Mouse (Mus musculus) embryonic facial prominence, embryonic 10.5 days (tissue): ENCODE measurements around the gene Nup85. TPM values are rescaled to one million over a fixed set of nuclear protein-coding genes. Genes with fewer than 3 reads are reported as not detected.

Source experiments
- DNase-seq: peaks from one replicate; pipeline ENCODE4 v3.0.0-alpha.2; 2017; ENCODE audit warnings: low spot score
- H3K27ac ChIP-seq: fragments of 300-500 bp; sonication (generic); replicated peaks from 2 replicates; pipeline ENCODE4 v1.5.1; 2016; ENCODE audit warnings: mild to moderate bottlenecking
- H3K27me3 ChIP-seq: fragments of 300-500 bp; sonication (generic); replicated peaks from 2 replicates; pipeline ENCODE4 v1.6.1; 2016; ENCODE audit warnings: low read depth, mild to moderate bottlenecking; ENCODE audit not compliant: poor library complexity, severe bottlenecking
- H3K36me3 ChIP-seq: fragments of 300-500 bp; sonication (generic); replicated peaks from 2 replicates; pipeline ENCODE4 v1.6.1; 2016; ENCODE audit warnings: mild to moderate bottlenecking, moderate library complexity
- H3K4me1 ChIP-seq: fragments of 300-500 bp; sonication (generic); 2 replicates; pipeline ENCODE4 v1.6.1; 2016
- H3K4me3 ChIP-seq: fragments of 300-500 bp; sonication (generic); 2 replicates; pipeline ENCODE4 v1.5.1; 2016; ENCODE audit warnings: mild to moderate bottlenecking, moderate library complexity
- H3K9me3 ChIP-seq: fragments of 300-500 bp; sonication (generic); 2 replicates; pipeline ENCODE4 v1.6.1; 2016; ENCODE audit warnings: mild to moderate bottlenecking
- WGBS: fragments of 180-500 bp; shearing (Covaris S2); methylation state at CpG from one replicate; pipeline ENCODE4 v1.1.7; 2016; 5-methylcytosine and 5-hydroxymethylcytosine counted together
- polyA plus RNA-seq: library from polyadenylated mRNA; unstranded; fragments of >200 nt; fragmentation: Nextera tagmentation; extraction: Ambion mirVana; gene quantifications from 2 replicates; pipeline ENCODE4 v1.2.1, GENCODE M21; 2016

Nup85 gene
- polyA plus RNA-seq, 1 experiment from 2014 or later = 252 TPM

DNA sequence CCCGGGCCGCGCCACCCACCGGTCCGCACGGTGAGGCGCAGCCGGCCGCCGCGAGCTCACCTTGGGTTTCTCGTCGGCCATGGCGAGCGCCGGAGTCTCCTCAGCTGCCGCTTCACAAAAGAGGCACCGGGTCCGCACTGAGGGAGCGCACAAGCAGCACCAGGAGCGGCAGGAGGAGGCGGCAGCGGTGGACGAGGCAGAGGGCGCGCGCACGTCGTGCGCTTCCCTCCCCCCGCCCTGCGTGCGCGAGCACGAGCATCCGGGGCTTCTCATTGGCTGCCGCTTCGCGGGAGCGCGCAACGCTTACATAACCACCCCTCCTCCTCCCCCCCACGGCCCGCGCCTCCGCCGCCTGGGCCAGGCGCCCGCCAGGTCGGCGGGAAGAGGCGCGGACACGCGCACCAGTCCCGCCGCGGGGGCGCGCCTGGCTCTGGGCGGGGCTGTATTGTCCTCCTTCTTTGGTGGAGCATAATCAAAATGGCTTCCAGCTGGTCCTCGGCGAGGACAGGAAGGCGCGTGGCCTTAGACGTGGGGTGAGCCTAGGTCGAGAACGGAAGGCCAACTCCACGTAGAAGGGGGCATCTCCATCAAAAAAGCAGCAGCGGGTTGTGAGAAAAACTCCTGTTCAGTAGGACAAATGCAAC lies 28.1 kb upstream of the Nup85 start, which contains the start of gene Sumo2:
Gene Sumo2 (minus strand): TSS at position 239 of the 644 bp plus-strand sequence.
- H3K27ac ChIP-seq = peak within 1 kb of the TSS; percentile 99
- H3K4me1 ChIP-seq = peaks cover 14% of the 10 kb centered on the region
- under 1% methylated on average over 66 of the region's 70 CpGs for WGBS
- H3K4me3 ChIP-seq = peak within 1 kb of the TSS; percentile 98
- H3K27me3 ChIP-seq = no peaks in the 10 kb centered on the region
- H3K9me3 ChIP-seq = no peaks in the 10 kb centered on the region
- H3K36me3 ChIP-seq = peaks cover 35% of the 10 kb centered on the region
- peak; percentile 99 for DNase-seq

DNA sequence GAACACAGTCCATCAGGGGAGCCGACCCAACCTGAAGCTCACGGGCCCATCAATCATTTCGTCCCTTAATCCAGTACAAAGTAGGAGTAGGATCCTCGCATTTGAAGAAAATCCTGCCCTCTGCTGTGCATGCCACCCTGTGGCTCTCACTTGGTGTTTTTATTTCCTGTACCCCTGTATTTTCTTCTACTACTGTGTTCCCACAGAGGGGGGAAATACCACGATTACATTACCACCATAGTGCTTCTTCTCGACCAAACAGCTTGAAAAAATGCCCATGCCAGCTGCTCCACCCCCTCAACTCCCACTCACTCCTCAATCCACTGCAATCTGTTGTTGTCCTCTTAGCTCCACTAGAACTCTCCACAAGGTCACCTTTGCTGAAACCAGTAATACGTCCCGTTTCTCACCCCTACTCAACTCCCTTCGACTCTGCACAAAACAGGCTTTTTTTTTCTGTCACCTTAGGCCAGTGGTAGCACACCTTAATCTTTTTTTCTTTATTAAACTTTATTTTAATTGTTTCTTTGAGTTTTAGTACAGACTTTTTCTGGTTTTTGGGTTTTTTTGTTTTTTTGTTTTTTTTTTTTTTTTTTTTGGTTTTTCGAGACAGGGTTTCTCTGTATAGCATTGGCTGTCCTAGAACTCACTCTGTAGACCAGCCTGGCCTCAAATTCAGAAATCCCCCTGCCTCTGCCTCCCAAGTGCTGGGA lies 27.2 kb upstream of the Nup85 start:
- peaks cover 14% of the 10 kb centered on the region for H3K4me1 ChIP-seq
- H3K27ac ChIP-seq = peak overlapping the region; percentile 99
- peak overlapping the region; percentile 98 for H3K4me3 ChIP-seq
- peaks cover 26% of the 10 kb centered on the region for H3K36me3 ChIP-seq
- WGBS = 87% methylated on average over 10 of the region's 10 CpGs
- no peaks in the 10 kb centered on the region for H3K9me3 ChIP-seq
- DNase-seq = no peak
- H3K27me3 ChIP-seq = no peaks in the 10 kb centered on the region

- Histone ChIP-seq H3K9me3 (no peaks in the 10 kb centered on the region), H3K27ac (no peak overlapping the region), H3K4me1 (peaks cover 14% of the 10 kb centered on the region), H3K36me3 (peaks cover 16% of the 10 kb centered on the region), H3K27me3 (peaks cover 5% of the 10 kb centered on the region; the same call in 1 of the 2 replicates), H3K4me3 (no peak overlapping the region)
- 65% methylated on average over 2 of the region's 2 CpGs for WGBS
- DNase-seq = no peak
Measured at GRCm38 (mm10) chr11:115538045-115538444, 26.2 kb upstream of the Nup85 start.

DNA sequence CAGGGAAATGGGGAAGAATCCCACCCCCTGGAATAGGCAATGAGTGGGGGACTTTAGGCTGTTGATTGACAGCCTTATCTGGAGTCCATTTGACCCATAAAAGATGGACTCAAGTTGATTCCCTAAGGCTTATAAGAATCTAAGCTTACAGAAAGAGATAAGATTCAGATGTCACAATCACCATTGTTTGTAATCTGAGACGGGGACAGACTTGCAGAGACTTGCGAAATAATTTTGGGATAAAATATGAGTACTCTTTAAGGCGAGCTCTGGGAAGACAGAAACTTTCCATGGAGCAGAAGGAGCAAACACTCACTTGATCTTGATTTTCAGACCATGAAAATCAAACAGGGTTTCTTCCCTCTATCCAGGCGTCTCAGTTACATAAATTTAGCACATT lies 20.7 kb upstream of the Nup85 start:
- Histone ChIP-seq H3K27ac (no peak overlapping the region), H3K4me1 (no peaks in the 10 kb centered on the region), H3K4me3 (no peak overlapping the region), H3K36me3 (no peaks in the 10 kb centered on the region), H3K27me3 (peaks cover 9% of the 10 kb centered on the region; the same call in 1 of the 2 replicates), H3K9me3 (no peaks in the 10 kb centered on the region)
- 87% methylated on average over 4 of the region's 4 CpGs for WGBS
- DNase-seq = no peak

GRCm38 (mm10) chr11:115552783-115553182 lies 11.5 kb upstream of the Nup85 start:
- H3K9me3 ChIP-seq = no peaks in the 10 kb centered on the region
- no peaks in the 10 kb centered on the region for H3K27me3 ChIP-seq
- 0 out of 2 replicates have a peak, but pooled peaks cover 3% of the 10 kb centered on the region for H3K4me1 ChIP-seq
- H3K4me3 ChIP-seq = no peak overlapping the region
- 61% methylated on average over 4 of the region's 4 CpGs for WGBS
- no peak overlapping the region for H3K27ac ChIP-seq
- no peak for DNase-seq
- no peaks in the 10 kb centered on the region for H3K36me3 ChIP-seq

- Histone ChIP-seq H3K9me3 (no peaks in the 10 kb centered on the region), H3K4me1 (0 out of 2 replicates have a peak, but pooled peaks cover 3% of the 10 kb centered on the region), H3K4me3 (no peak overlapping the region), H3K36me3 (no peaks in the 10 kb centered on the region), H3K27ac (no peak overlapping the region), H3K27me3 (no peaks in the 10 kb centered on the region)
- WGBS = 81% methylated on average over 17 of the region's 17 CpGs
- no peak for DNase-seq
Measured at GRCm38 (mm10) chr11:115555717-115556116, 8.5 kb upstream of the Nup85 start.

- Histone ChIP-seq H3K4me1 (peaks cover 24% of the 10 kb centered on the region), H3K4me3 (peak overlapping the region; percentile 92), H3K27me3 (no peaks in the 10 kb centered on the region), H3K9me3 (no peaks in the 10 kb centered on the region), H3K36me3 (peaks cover 28% of the 10 kb centered on the region), H3K27ac (peak overlapping the region; percentile 99)
- 44% methylated on average over 4 of the region's 4 CpGs for WGBS
- no peak for DNase-seq
Measured at GRCm38 (mm10) chr11:115563406-115563805, 828 bp upstream of the Nup85 start.

DNA sequence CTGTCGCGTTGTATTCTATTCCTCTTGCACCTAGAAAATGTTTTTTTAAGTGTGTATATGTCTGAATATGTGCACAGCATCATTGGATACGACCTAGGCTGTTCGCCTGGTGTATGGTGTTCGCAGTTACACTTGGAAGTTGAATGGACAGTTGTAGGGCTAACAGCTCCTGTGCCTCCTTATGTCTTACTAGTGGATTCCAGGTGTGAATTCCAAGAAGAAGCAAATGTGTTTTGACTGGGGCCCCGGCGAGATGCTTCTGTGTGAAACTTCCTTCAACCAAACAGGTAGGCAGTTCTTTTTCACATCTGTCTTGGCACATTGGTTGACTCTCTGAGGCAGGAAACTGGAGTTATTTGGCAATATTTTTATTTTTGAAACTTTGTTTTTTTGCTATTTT lies 727 bp downstream of the Nup85 start:
- Histone ChIP-seq H3K36me3 (peaks cover 43% of the 10 kb centered on the region), H3K4me3 (peak overlapping the region; percentile 92), H3K27ac (peak overlapping the region; percentile 99), H3K27me3 (no peaks in the 10 kb centered on the region), H3K4me1 (peaks cover 24% of the 10 kb centered on the region), H3K9me3 (no peaks in the 10 kb centered on the region)
- WGBS = 23% methylated on average over 7 of the region's 7 CpGs
- DNase-seq = no peak

DNA sequence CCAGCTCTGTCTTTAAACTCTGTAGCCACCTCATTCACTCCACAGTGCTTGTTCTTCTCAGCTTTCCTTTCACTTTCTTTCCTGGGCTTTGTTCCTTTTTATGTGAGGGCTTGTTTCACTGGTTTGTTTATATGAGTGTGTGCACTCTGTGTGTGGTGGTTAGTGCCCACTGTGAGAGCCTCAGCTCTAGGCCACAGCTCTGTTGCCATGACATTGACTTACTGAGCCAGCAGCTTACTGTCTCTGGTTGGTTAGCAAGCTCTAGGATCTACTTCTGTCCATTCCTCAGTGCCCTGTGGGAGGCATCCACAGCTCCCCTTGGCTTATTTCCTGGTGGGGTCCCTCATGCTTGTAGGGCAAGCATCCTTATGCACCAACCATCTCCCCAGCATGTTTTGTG lies 14.8 kb downstream of the Nup85 start:
- DNase-seq = no peak
- H3K27me3 ChIP-seq = no peaks in the 10 kb centered on the region
- no peaks in the 10 kb centered on the region for H3K4me1 ChIP-seq
- no peak overlapping the region for H3K27ac ChIP-seq
- no peak overlapping the region for H3K4me3 ChIP-seq
- H3K36me3 ChIP-seq = peaks cover 82% of the 10 kb centered on the region
- H3K9me3 ChIP-seq = no peaks in the 10 kb centered on the region

DNA sequence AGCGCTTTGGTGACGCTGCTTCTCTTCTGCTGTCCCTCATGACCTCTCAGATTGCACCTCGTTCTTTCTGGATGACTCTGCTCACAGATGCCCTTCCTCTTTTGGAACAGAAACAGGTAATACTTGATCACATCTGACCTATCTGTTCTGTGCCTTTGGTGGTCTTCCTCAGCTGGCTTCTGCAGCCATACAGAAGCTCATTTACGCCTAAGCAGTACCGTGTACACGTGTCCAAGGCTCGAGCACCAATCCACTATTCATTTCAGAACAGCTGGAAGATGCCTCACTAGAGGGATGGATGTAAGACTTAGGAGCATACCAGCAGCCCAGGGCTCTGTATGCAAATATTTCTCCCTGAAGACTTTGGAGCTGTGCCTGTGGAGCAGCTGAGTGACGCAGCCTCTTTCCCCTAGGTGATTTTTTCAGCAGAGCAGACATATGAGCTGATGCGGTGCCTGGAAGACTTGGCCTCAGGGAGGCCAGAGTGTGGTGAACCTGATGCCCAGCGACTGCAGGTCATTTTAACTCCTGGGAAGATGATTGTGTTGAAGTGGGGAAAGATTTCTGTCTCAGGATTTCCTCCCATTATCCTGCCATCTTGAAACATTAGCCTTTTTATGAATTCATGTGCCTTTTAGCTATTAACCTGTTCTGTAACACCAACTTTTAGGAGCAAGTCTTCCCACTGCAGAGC lies 18.8 kb downstream of the Nup85 start:
- H3K27me3 ChIP-seq = no peaks in the 10 kb centered on the region
- H3K4me3 ChIP-seq = no peak overlapping the region
- H3K27ac ChIP-seq = no peak overlapping the region
- H3K4me1 ChIP-seq = no peaks in the 10 kb centered on the region
- WGBS = 88% methylated on average over 10 of the region's 10 CpGs
- peaks cover 100% of the 10 kb centered on the region for H3K36me3 ChIP-seq
- H3K9me3 ChIP-seq = no peaks in the 10 kb centered on the region
- no peak for DNase-seq

GRCm38 (mm10) chr11:115584376-115585073 lies 20.3 kb downstream of the Nup85 start:
- H3K9me3 ChIP-seq = no peaks in the 10 kb centered on the region
- peaks cover 98% of the 10 kb centered on the region for H3K36me3 ChIP-seq
- WGBS = 89% methylated on average over 10 of the region's 10 CpGs
- DNase-seq = no peak
- no peaks in the 10 kb centered on the region for H3K4me1 ChIP-seq
- H3K4me3 ChIP-seq = no peak overlapping the region
- H3K27ac ChIP-seq = no peak overlapping the region
- H3K27me3 ChIP-seq = no peaks in the 10 kb centered on the region

DNA sequence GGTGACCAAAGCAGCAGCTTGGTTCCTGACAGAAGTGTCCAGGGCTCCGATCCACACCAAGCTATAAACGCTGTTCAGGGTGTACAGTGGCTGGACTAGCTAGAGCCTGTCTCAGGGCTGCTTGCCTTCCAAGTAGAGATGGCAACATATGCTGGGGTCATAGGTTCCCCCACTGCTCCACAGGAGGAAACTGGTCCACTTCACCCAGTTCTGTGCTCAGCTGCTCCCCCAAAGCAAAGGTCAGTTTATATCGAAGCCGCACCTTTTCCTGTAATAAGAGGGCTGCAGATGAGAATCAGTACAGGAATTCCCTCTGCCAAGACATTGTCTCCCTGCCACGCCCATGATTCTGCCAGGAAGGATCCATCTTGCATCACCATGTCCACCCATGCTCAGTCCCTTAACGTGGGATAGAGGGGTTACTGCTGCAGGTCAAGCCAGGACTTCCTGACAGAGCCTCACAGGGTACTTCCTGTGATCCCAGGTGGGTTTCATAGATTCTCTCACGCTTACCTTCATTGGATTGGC lies 21.4 kb downstream of the Nup85 start:
- WGBS = 92% methylated on average over 7 of the region's 7 CpGs
- Histone ChIP-seq H3K27ac (no peak overlapping the region), H3K27me3 (no peaks in the 10 kb centered on the region), H3K9me3 (no peaks in the 10 kb centered on the region), H3K4me3 (no peak overlapping the region), H3K36me3 (peaks cover 98% of the 10 kb centered on the region), H3K4me1 (no peaks in the 10 kb centered on the region)
- no peak for DNase-seq
